In genomic region chr4:116644326-116644725, GRCm38 (mm10) we compare ENCODE assay signal across 7 mouse cellular contexts. TPM values are rescaled to one million over a fixed set of nuclear protein-coding genes. Genes with fewer than 3 reads are reported as not detected.
DNase-seq lines count a peak whose midpoint lies in the region; ATAC-seq and TF ChIP-seq lines count a peak whose summit lies in the region.

No protein-coding gene starts in this region.

- peaks cover 31% of the 10 kb centered on the region for H3K79me2 ChIP-seq in MEL (ENCODE audit: control insufficient read depth, insufficient read depth, low read length, poor library complexity)

- no peak for TF ChIP-seq POLR2A in MEL (IDR thresholded peaks at IDR 0.05; ENCODE audit: control insufficient read depth in 1 of 2, insufficient read depth in 1 of 2, low read depth in 1 of 2, low read length in 2 of 2, poor library complexity in 1 of 2)

- H3K4me1 ChIP-seq in hindbrain, postnatal 0 days (ENCODE audit: insufficient read depth, low read length): no peaks in the 10 kb centered on the region; the same call in 1 of the 2 replicates
- no peaks in the 10 kb centered on the region for H3K4me1 ChIP-seq in hindbrain, embryonic 11.5 days (replicated peaks; ENCODE audit: control insufficient read depth, insufficient read depth, low read length)
- H3K4me1 ChIP-seq in MEL (ENCODE audit: control insufficient read depth in 1 of 2, insufficient read depth in 2 of 2, low read length in 2 of 2): peaks cover under 1 to 2% of the 10 kb centered on the region in 2 experiments; a peak in 1 of 4 replicates
- H3K4me1 ChIP-seq in intestine, embryonic 16.5 days (ENCODE audit: control insufficient read depth, insufficient read depth, low read length): peaks cover 12% of the 10 kb centered on the region
- no peaks in the 10 kb centered on the region; the same call in 1 of the 2 replicates for H3K4me1 ChIP-seq in midbrain, postnatal 0 days (ENCODE audit: insufficient read depth, low read length)

- peaks cover 27% of the 10 kb centered on the region for H3K36me3 ChIP-seq in hindbrain, postnatal 0 days (ENCODE audit: insufficient read depth, low read length)
- 0 out of 2 replicates have a peak, but pooled peaks cover 11% of the 10 kb centered on the region for H3K36me3 ChIP-seq in hindbrain, embryonic 11.5 days (ENCODE audit: control insufficient read depth, insufficient read depth, low read length)
- H3K36me3 ChIP-seq in MEL (ENCODE audit: control insufficient read depth in 1 of 2, insufficient read depth in 2 of 2, low read length in 2 of 2): peaks cover 12 to 39% of the 10 kb centered on the region in 2 experiments
- H3K36me3 ChIP-seq in intestine, embryonic 16.5 days (ENCODE audit: control insufficient read depth, insufficient read depth, low read length): peaks cover 27% of the 10 kb centered on the region
- H3K36me3 ChIP-seq in midbrain, postnatal 0 days (ENCODE audit: insufficient read depth, low read length): peaks cover 21% of the 10 kb centered on the region

- no peak overlapping the region for H3K27ac ChIP-seq in hindbrain, postnatal 0 days
- no peak overlapping the region for H3K27ac ChIP-seq in hindbrain, embryonic 11.5 days (ENCODE audit: low read depth, low read length)
- H3K27ac ChIP-seq in MEL (ENCODE audit: control insufficient read depth, low read depth, low read length): no peak overlapping the region
- no peak overlapping the region for H3K27ac ChIP-seq in intestine, embryonic 16.5 days (ENCODE audit: low read length)
- no peak overlapping the region for H3K27ac ChIP-seq in midbrain, postnatal 0 days (ENCODE audit: low read depth, low read length)

- no peak for TF ChIP-seq EP300 in MEL (IDR thresholded peaks at IDR 0.05; ENCODE audit: low read depth in 1 of 2, low read length in 2 of 2)

- no peak; the same call in 1 of the 2 replicates for ATAC-seq in hindbrain, postnatal 0 days
- no peak for ATAC-seq in hindbrain, embryonic 11.5 days (ENCODE audit: low FRiP score)
- ATAC-seq in intestine, embryonic 16.5 days: peak; percentile 58; the same call in 1 of the 2 replicates
- no peak for ATAC-seq in midbrain, postnatal 0 days (ENCODE audit: low FRiP score)

- TF ChIP-seq RAD21 in MEL (IDR thresholded peaks at IDR 0.05; ENCODE audit: low read depth, low read length): peak; percentile 30

- no peaks in the 10 kb centered on the region for H3K27me3 ChIP-seq in hindbrain, postnatal 0 days (ENCODE audit: insufficient read depth, low read length)
- no peaks in the 10 kb centered on the region for H3K27me3 ChIP-seq in hindbrain, embryonic 11.5 days (ENCODE audit: control insufficient read depth, insufficient read depth, low read length)
- no peaks in the 10 kb centered on the region for H3K27me3 ChIP-seq in MEL (ENCODE audit: control insufficient read depth in 1 of 2, insufficient read depth in 2 of 2, low read length in 2 of 2)
- H3K27me3 ChIP-seq in intestine, embryonic 16.5 days (replicated peaks; ENCODE audit: control insufficient read depth, insufficient read depth, low read length): no peaks in the 10 kb centered on the region
- no peaks in the 10 kb centered on the region for H3K27me3 ChIP-seq in midbrain, postnatal 0 days (ENCODE audit: insufficient read depth, low read length)

- 54% methylated on average over 6 of the region's 6 CpGs for WGBS in hindbrain, postnatal 0 days
- WGBS in hindbrain, embryonic 11.5 days: 70% methylated on average over 6 of the region's 6 CpGs
- 44% methylated on average over 6 of the region's 6 CpGs for WGBS in intestine, embryonic 16.5 days
- WGBS in midbrain, postnatal 0 days: 47% methylated on average over 6 of the region's 6 CpGs

- no peak overlapping the region for H3K4me2 ChIP-seq in hindbrain, postnatal 0 days (ENCODE audit: low read depth, low read length)
- no peak overlapping the region for H3K4me2 ChIP-seq in hindbrain, embryonic 11.5 days (replicated peaks; ENCODE audit: low read depth, low read length)
- H3K4me2 ChIP-seq in intestine, embryonic 16.5 days (ENCODE audit: low read depth, low read length): no peak overlapping the region
- H3K4me2 ChIP-seq in midbrain, postnatal 0 days (ENCODE audit: low read depth, low read length, poor library complexity, severe bottlenecking): no peak overlapping the region

- H3K4me3 ChIP-seq in hindbrain, postnatal 0 days (ENCODE audit: low read length): no peak overlapping the region
- no peak overlapping the region for H3K4me3 ChIP-seq in hindbrain, embryonic 11.5 days (ENCODE audit: low read depth, low read length)
- no peak overlapping the region for H3K4me3 ChIP-seq in MEL (ENCODE audit: control insufficient read depth in 1 of 2, insufficient read depth in 1 of 2, low read depth in 2 of 2, low read length in 2 of 2)
- no peak overlapping the region for H3K4me3 ChIP-seq in intestine, embryonic 16.5 days (ENCODE audit: low read length)
- no peak overlapping the region for H3K4me3 ChIP-seq in midbrain, postnatal 0 days (ENCODE audit: low read depth, low read length)

- H3K9ac ChIP-seq in hindbrain, postnatal 0 days (replicated peaks; ENCODE audit: low read length): no peak overlapping the region
- H3K9ac ChIP-seq in hindbrain, embryonic 11.5 days (ENCODE audit: low read depth, low read length): no peak overlapping the region
- no peak overlapping the region for H3K9ac ChIP-seq in MEL (ENCODE audit: control insufficient read depth, low read depth, low read length, poor library complexity, severe bottlenecking)
- H3K9ac ChIP-seq in intestine, embryonic 16.5 days (ENCODE audit: low read depth, low read length): no peak overlapping the region
- no peak overlapping the region for H3K9ac ChIP-seq in midbrain, postnatal 0 days (replicated peaks; ENCODE audit: low read length, poor library complexity, severe bottlenecking)

- peak; percentile 70 for DNase-seq in hindbrain, postnatal 0 days (ENCODE audit: low spot score)
- no peak for DNase-seq in hindbrain, embryonic 11.5 days (ENCODE audit: low spot score)
- DNase-seq in CD4-positive, CD25-positive, alpha-beta regulatory T cell, adult 2 months (ENCODE audit: low read depth, low spot score): peak; percentile 65
- DNase-seq in MEL (ENCODE audit: low read depth, low spot score): peak; percentile 62
- DNase-seq in midbrain, postnatal 0 days (ENCODE audit: low spot score): peak; percentile 64
- DNase-seq in ovary, postnatal 14 days (ENCODE audit: low spot score): no peak

- no peaks in the 10 kb centered on the region for H3K9me3 ChIP-seq in hindbrain, postnatal 0 days (ENCODE audit: low read length)
- no peaks in the 10 kb centered on the region for H3K9me3 ChIP-seq in hindbrain, embryonic 11.5 days (ENCODE audit: control insufficient read depth, low read length)
- H3K9me3 ChIP-seq in MEL (replicated peaks; ENCODE audit: insufficient read depth, low read length): no peaks in the 10 kb centered on the region
- no peaks in the 10 kb centered on the region for H3K9me3 ChIP-seq in intestine, embryonic 16.5 days (ENCODE audit: control insufficient read depth, low read length)
- H3K9me3 ChIP-seq in midbrain, postnatal 0 days (ENCODE audit: low read length): no peaks in the 10 kb centered on the region

- peak; percentile 57 for TF ChIP-seq CTCF in hindbrain, postnatal 0 days (IDR thresholded peaks at IDR 0.05; ENCODE audit: low read depth)
- TF ChIP-seq CTCF in MEL (IDR thresholded peaks at IDR 0.05 in 2 of 3, conservative IDR thresholded peaks at IDR 0.05 in 1 of 3; ENCODE audit: control insufficient read depth in 1 of 3, insufficient read depth in 1 of 3, low read depth in 2 of 3, low read length in 3 of 3, poor library complexity in 1 of 3, severe bottlenecking in 1 of 3): peak; percentile 25 to 46 (median 37); a peak in 4 of 6 replicates
- peak; percentile 57 for TF ChIP-seq CTCF in midbrain, postnatal 0 days (IDR thresholded peaks at IDR 0.05)

RNA-seq across cellular contexts. Expression of gene Akr1a1, which starts 7.2 kb away (rescaled TPM):
- total RNA-seq in hindbrain, postnatal 0 days (2014; rRNA removed): 523 and 571 TPM in 2 replicates
- 752 and 790 TPM in 2 replicates for polyA plus RNA-seq in hindbrain, postnatal 0 days (2015; fragmentation: Nextera tagmentation; extraction: Ambion mirVana)
- polyA plus RNA-seq in hindbrain, embryonic 11.5 days (2014; fragmentation: Nextera tagmentation; extraction: Ambion mirVana): 600 and 609 TPM in 2 replicates
- total RNA-seq in MEL (2012; rRNA removed): 258 and 281 TPM in 2 replicates
- polyA plus RNA-seq in MEL (2012; ENCODE audit: insufficient read depth in 1 of 2, insufficient read length in 2 of 2, low read depth in 1 of 2, low replicate concordance in 2 of 2, missing spikeins in 1 of 2): 100 to 1,000 TPM in 1 of 2 experiments, not detected in 1; 358 TPM
- polyA plus RNA-seq in intestine, embryonic 16.5 days (2015; fragmentation: Nextera tagmentation; extraction: Ambion mirVana): 928 and 934 TPM in 2 replicates
- total RNA-seq in midbrain, postnatal 0 days (2014; rRNA removed): 475 and 495 TPM in 2 replicates
- polyA plus RNA-seq in midbrain, postnatal 0 days (2015; fragmentation: Nextera tagmentation; extraction: Ambion mirVana): 684 and 729 TPM in 2 replicates

RNA-seq across cellular contexts. Expression of gene Nasp, which starts 16.6 kb away (rescaled TPM):
- 40.5 and 53.2 TPM in 2 replicates for total RNA-seq in hindbrain, postnatal 0 days (2014; rRNA removed)
- polyA plus RNA-seq in hindbrain, postnatal 0 days (2015; fragmentation: Nextera tagmentation; extraction: Ambion mirVana): 73.9 and 78.7 TPM in 2 replicates
- 270 and 283 TPM in 2 replicates for polyA plus RNA-seq in hindbrain, embryonic 11.5 days (2014; fragmentation: Nextera tagmentation; extraction: Ambion mirVana)
- total RNA-seq in MEL (2012; rRNA removed): 133 and 159 TPM in 2 replicates
- polyA plus RNA-seq in MEL (2012; ENCODE audit: insufficient read depth in 1 of 2, insufficient read length in 2 of 2, low read depth in 1 of 2, low replicate concordance in 2 of 2, missing spikeins in 1 of 2): 100 to 1,000 TPM in 1 of 2 experiments, not detected in 1; 174 TPM
- polyA plus RNA-seq in intestine, embryonic 16.5 days (2015; fragmentation: Nextera tagmentation; extraction: Ambion mirVana): 74.0 and 89.8 TPM in 2 replicates
- total RNA-seq in midbrain, postnatal 0 days (2014; rRNA removed): 51.6 and 78.7 TPM in 2 replicates
- polyA plus RNA-seq in midbrain, postnatal 0 days (2015; fragmentation: Nextera tagmentation; extraction: Ambion mirVana): 67.2 and 76.3 TPM in 2 replicates

RNA-seq across cellular contexts. Expression of gene Prdx1, which starts 41.0 kb away (rescaled TPM):
- total RNA-seq in hindbrain, postnatal 0 days (2014; rRNA removed): 119 and 136 TPM in 2 replicates
- polyA plus RNA-seq in hindbrain, postnatal 0 days (2015; fragmentation: Nextera tagmentation; extraction: Ambion mirVana): 589 and 626 TPM in 2 replicates
- 985 and 989 TPM in 2 replicates for polyA plus RNA-seq in hindbrain, embryonic 11.5 days (2014; fragmentation: Nextera tagmentation; extraction: Ambion mirVana)
- total RNA-seq in MEL (2012; rRNA removed): 223 and 307 TPM in 2 replicates
- polyA plus RNA-seq in MEL (2012; ENCODE audit: insufficient read depth in 1 of 2, insufficient read length in 2 of 2, low read depth in 1 of 2, low replicate concordance in 2 of 2, missing spikeins in 1 of 2): 100 to 1,000 TPM in 1 of 2 experiments, not detected in 1; 416 TPM
- 1,384 and 1,485 TPM in 2 replicates for polyA plus RNA-seq in intestine, embryonic 16.5 days (2015; fragmentation: Nextera tagmentation; extraction: Ambion mirVana)
- 171 and 207 TPM in 2 replicates for total RNA-seq in midbrain, postnatal 0 days (2014; rRNA removed)
- polyA plus RNA-seq in midbrain, postnatal 0 days (2015; fragmentation: Nextera tagmentation; extraction: Ambion mirVana): 546 and 551 TPM in 2 replicates

RNA-seq across cellular contexts. Expression of gene Ccdc17, which starts 47.9 kb away (rescaled TPM):
- 1.1 and 3.7 TPM in 2 replicates for total RNA-seq in hindbrain, postnatal 0 days (2014; rRNA removed)
- 4.2 and 5.8 TPM in 2 replicates for polyA plus RNA-seq in hindbrain, postnatal 0 days (2015; fragmentation: Nextera tagmentation; extraction: Ambion mirVana)
- 2.8 and 2.9 TPM in 2 replicates for polyA plus RNA-seq in hindbrain, embryonic 11.5 days (2014; fragmentation: Nextera tagmentation; extraction: Ambion mirVana)
- 1.0 and 1.2 TPM in 2 replicates for total RNA-seq in MEL (2012; rRNA removed)
- 1 to 10 TPM in 1 of 2 experiments, not detected in 1; 1.5 TPM for polyA plus RNA-seq in MEL (2012; ENCODE audit: insufficient read depth in 1 of 2, insufficient read length in 2 of 2, low read depth in 1 of 2, low replicate concordance in 2 of 2, missing spikeins in 1 of 2)
- 6.1 and 6.4 TPM in 2 replicates for polyA plus RNA-seq in intestine, embryonic 16.5 days (2015; fragmentation: Nextera tagmentation; extraction: Ambion mirVana)
- total RNA-seq in midbrain, postnatal 0 days (2014; rRNA removed): 0.44 and 5.1 TPM in 2 replicates
- 3.2 and 4.1 TPM in 2 replicates for polyA plus RNA-seq in midbrain, postnatal 0 days (2015; fragmentation: Nextera tagmentation; extraction: Ambion mirVana)

Comparison
In these comparisons a context has a peak if more than half of its experiments do, and no peak if none do; other contexts are left out.
1. DNase-seq: peak in hindbrain, postnatal 0 days (single experiment), CD4-positive, CD25-positive, alpha-beta regulatory T cell, adult 2 months (single experiment), MEL (single experiment) and midbrain, postnatal 0 days (single experiment); none in hindbrain, embryonic 11.5 days (single experiment) and ovary, postnatal 14 days (single experiment).
2. Peak in every context shown above with its lines, with median percentiles within 50 percentile points of each other: CTCF ChIP-seq.